Mouse (Mus musculus) ES-E14 (cell line): Measurements from ENCODE around the gene Wbp1l.

ENCODE experiments used
- HCFC1 ChIP-seq: IDR thresholded peaks from 2 replicates; pipeline ENCODE4 v1.6.1; 2012; ENCODE audit warnings: low read length, inconsistent platforms, borderline replicate concordance; ENCODE audit not compliant: insufficient read depth
- MAFK ChIP-seq: IDR thresholded peaks from 2 replicates; pipeline ENCODE4 v1.6.1; 2014; ENCODE audit warnings: mild to moderate bottlenecking, low read depth, low read length, inconsistent platforms; ENCODE audit not compliant: insufficient read depth
- ZC3H11A ChIP-seq: IDR thresholded peaks from 2 replicates; pipeline ENCODE4 v1.6.1; 2012; ENCODE audit warnings: low read depth, mild to moderate bottlenecking, inconsistent platforms, low read length, borderline replicate concordance

DNA sequence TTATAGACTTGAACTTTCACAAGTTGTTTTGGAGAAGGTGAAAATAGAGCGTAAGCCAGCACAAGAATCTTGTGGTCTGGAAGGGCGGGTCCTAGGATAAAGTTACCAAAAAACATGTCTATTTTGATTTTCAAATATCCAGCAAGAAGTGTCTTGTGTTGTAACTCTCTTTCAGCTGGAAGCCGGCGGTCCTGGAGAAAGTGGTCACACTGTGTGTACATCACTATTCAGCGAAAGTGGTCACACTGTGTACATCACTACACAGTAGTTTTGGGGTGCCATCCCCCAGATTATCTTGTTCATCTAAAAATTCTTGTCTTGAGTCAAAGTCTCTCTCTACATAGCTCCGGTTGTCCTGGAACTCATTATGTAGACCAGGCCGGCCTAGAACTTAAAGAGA lies 9.3 kb downstream of the Wbp1l start:
- TF ChIP-seq HCFC1 (no peak), MAFK (no peak), ZC3H11A (no peak)
